Mouse (Mus musculus): ENCODE data around the gene Olfr791.

Gene Olfr791

DNA sequence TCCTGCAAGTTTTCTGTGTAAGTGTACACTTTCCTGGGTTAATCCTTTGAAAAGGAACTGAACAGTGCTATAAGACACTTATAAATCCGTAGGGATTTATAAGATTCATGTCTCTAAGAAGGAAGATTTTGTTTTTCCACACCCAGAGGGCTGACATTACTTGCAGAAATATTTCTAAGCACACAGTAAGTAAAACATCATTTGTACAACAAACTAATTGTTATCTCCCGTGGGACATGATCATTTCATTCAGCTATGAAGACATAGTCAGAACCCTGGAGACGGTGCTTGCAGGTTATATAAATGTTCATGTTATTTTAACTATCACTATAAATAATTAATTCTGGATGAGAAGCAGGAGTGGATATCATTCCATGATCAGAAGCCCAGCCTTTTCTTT lies at the start of gene Olfr791:
Olfr791 (plus strand) TSS at position 301 of the 400 bp plus-strand sequence.
- no peak for DNase-seq (ENCODE audit: low read depth, low spot score)

DNA sequence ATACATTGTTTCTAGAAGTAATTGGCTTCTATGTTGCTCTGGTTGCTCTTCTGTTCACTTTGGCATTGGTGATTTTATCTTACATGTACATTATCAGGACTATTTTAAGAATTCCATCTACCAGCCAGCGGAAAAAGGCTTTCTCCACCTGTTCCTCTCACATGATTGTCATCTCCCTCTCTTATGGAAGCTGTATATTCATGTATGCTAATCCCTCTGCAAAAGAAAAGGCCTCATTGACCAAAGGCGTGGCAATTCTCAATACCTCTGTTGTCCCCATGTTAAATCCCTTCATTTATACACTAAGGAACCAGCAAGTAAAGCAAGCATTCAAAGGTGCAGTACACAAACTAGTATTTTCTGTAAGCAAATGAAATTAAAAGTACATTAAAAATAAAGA lies 48.3 kb upstream of the Olfr791 start:
- DNase-seq (ENCODE audit: low read depth, low spot score), result no peak

DNA sequence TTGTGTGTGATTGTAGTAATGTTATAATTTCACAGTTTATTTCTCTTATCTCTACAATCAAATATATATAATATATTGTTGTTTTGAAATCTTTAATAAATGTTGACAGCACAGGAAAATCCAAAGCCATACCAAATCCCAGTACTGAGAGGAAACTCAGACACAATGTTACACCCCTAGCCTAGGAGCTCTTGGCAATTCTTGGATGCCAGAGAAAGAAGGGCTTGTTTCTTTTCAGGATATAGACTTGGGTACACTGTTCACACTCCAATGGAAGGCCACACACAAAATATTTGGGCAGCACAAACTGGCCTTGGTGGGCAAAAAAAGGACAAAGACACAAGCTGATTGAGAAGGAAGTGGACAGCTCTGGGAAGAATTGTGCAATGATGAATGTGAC lies 47.9 kb upstream of the Olfr791 start:
- DNase-seq (ENCODE audit: low read depth, low spot score), result no peak

DNA sequence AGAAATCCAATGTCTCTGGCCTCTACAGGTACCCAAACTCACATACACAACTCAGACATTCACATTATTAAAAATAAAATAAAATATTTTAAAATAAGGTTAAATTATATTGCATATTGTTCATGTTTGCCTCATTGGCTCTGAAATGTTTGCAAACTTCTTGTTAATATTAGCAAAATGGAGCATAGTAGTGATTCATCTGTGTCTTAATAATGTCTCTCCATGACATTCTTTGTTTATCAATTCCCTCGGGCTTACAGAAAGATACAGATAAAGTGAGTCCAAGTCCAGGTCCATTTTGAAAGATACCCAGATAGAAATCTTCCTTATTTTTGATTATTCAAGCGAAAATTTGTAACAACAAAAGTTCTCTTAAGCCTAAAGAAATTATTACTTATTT lies 37.1 kb upstream of the Olfr791 start, which contains the start of gene Olfr789:
Olfr789 (plus strand) TSS at position 301 of the 400 bp plus-strand sequence.
- no peak for DNase-seq (ENCODE audit: low read depth, low spot score)

DNA sequence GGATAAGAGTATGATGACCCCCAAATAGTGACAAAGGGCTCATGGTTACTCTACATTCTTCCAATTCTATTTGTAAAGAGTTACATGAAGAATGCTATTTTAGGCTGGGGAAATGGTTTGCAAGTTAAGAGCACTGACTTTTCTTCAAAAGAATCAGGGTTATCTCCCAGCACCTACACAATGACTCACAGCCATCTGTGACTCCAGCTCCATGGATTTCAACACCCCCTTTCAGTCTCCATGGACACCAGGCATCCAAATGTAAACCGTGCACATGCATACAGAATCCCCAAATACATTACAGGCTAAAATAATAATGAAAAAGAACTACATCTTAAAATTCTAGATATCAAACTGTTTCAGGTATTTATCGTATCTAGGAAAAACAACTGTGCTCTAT lies 31.5 kb upstream of the Olfr791 start:
- no peak for DNase-seq (ENCODE audit: low read depth, low spot score)

DNA sequence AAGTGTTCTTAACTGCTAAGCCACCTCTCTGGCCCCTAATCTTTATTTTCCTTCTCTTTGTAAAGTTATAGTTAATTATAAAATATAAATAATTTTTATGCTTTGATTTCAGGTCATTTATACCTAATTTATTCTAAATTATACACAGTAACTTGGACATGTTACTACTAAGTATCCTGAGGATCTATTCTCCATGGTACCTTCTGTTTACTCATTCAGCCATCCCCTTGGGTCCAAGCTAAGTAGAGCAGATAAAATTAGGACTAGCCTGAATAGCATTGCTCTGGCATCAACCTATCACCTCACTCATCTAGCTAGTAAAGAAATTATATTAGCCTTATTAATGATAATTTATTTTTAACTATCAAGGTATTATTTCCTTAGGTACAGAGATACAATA lies 23.4 kb upstream of the Olfr791 start, which contains the start of gene Olfr790:
Olfr790 (plus strand) TSS at position 301 of the 400 bp plus-strand sequence.
- DNase-seq (ENCODE audit: low read depth, low spot score), result no peak

DNA sequence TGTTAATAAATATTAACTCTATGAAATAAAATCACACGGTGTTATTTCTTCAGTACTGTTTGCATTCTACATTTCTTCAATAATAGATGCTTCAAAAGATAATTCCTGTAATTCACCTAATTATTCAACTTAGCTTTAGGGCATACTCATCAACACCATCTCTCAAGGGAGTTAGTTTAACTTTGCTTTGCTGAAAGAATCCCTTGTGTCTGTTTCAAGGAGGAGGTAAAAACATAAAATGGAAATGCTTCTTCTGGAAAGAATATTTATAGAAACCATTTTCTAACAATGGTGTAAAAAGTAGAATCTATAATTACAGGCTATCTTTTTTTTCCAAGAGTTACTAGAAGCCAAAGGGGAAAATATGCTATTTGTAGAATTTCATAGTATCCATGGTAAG lies 17.3 kb downstream of the Olfr791 start, which contains the start of gene Olfr792:
Olfr792 (plus strand) TSS at position 301 of the 400 bp plus-strand sequence.
- DNase-seq (ENCODE audit: low read depth, low spot score), result no peak

DNA sequence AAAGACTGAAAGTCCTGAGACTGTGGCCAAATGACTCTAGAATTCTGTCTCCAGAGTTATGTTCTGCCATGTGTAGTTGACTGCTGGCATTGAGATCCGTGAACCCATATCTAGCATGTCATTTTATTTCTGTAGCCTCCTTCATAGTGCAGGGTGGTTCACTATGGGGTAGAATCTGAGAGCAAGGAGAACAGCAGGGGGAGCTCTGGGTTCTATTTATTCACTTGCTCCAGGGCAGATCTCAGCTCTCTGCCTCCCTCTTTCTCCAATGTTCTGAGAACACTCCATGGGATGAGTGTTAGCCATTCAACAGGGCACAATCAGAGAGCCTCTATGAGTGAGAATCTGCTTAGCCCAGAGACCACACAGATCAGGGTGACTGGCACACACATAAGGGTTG lies 27.8 kb downstream of the Olfr791 start:
- no peak for DNase-seq (ENCODE audit: low read depth, low spot score)

DNA sequence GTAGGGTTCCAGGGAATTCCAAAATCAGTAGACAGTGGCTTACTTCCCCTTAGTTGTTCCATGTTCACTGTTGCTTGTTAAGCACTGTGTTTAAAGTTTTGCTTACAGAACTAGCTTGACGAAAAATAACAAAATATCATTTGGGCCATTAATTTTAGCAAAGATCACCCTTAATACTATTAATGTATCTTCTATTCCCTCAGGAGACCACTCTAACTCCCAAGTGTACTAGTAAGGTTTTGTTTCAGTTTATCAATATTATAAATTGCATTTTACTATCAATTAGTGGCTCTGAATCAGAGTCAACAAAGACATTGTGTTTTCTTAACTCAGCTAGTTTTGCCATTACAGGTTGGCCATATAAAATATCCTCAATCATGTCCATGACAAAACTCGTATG lies 45.8 kb downstream of the Olfr791 start, which contains the start of gene Olfr794:
Olfr794 (plus strand) TSS at position 301 of the 400 bp plus-strand sequence.
- no peak for DNase-seq (ENCODE audit: low read depth, low spot score)

DNA sequence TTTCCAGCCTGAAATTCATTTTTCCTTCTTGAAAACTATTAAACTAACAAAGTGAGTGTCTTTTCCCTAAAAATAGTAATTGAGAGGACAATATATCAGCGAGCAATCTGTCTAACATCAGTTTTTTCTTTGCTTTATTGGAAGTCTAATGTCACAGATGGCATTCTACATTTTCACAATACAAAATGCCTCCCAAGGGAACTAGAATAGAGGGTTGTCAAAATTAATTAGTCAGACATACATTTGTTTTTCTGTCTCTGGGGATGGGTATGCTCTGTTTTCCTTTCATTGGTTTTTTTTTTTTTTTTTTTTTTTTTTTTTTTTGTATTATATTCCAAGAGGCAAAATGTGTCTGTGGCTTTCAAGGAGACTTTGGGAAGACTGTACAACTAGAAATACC lies 55.5 kb downstream of the Olfr791 start:
- no peak for DNase-seq (ENCODE audit: low read depth, low spot score)

All from 3T3-L1 (cell line).